Mouse (Mus musculus) liver, embryonic 14.5 days (tissue): ENCODE measurements at regions not wholly inside any gene's neighbourhood (a gene's known extent, or its start where the extent isn't known, plus 50 kb on each side); places are given as distances from the start of the nearest gene placed in this dataset.
A peak's percentile ranks its signal among the peaks of the same experiment; 100 is the strongest.

Experiments used
- ATAC-seq: fragments of 200-750 bp; cut with Nextera tagmentation; 2 replicates; pipeline ENCODE4 v1.8.0; 2017; ENCODE audit warnings: moderate number of reproducible peaks, mild to moderate bottlenecking, moderate library complexity; ENCODE audit not compliant: insufficient read depth
- DNase-seq, 3 experiments: peaks; one replicate each; pipeline ENCODE4 v3.0.0-alpha.2; 2012 to 2013; ENCODE audit warnings: low read depth in 3 of 3, low spot score in 3 of 3
- H3K27ac ChIP-seq: fragments of 300-500 bp; sonication (generic); 2 replicates; pipeline ENCODE4 v1.5.1; 2014; ENCODE audit warnings: moderate library complexity, mild to moderate bottlenecking, control low read depth, inconsistent platforms
- H3K27me3 ChIP-seq: fragments of 300-500 bp; sonication (generic); 2 replicates; pipeline ENCODE4 v1.6.1; 2014; ENCODE audit warnings: mild to moderate bottlenecking, low read length, moderate library complexity; ENCODE audit not compliant: control insufficient read depth, insufficient read depth
- H3K36me3 ChIP-seq: fragments of 300-500 bp; sonication (generic); replicated peaks from 2 replicates; pipeline ENCODE4 v1.6.1; 2014; ENCODE audit warnings: low read depth; ENCODE audit not compliant: control insufficient read depth, insufficient read depth
- H3K4me1 ChIP-seq, 2 experiments: fragments of 200-500 bp in 1 of 2; fragments of 300-500 bp in 1 of 2; sonication (generic) in 1 of 2; replicated peaks; 2 replicates each; pipeline ENCODE4 v1.6.1; 2012 to 2014; ENCODE audit warnings: antibody characterized with exemption in 1 of 2, inconsistent platforms in 1 of 2, low read length in 1 of 2; ENCODE audit not compliant: control insufficient read depth in 2 of 2, insufficient read depth in 2 of 2
- H3K4me2 ChIP-seq: fragments of 300-500 bp; sonication (generic); 2 replicates; pipeline ENCODE4 v1.6.1; 2014; ENCODE audit warnings: low read depth, mild to moderate bottlenecking, control low read depth, moderate library complexity
- H3K4me3 ChIP-seq, 2 experiments: fragments of 200-500 bp in 1 of 2; fragments of 300-500 bp in 1 of 2; sonication (generic) in 1 of 2; 2 replicates each; pipeline ENCODE4 v1.5.1; 2012 to 2014; ENCODE audit warnings: low read depth in 2 of 2, low read length in 2 of 2, mild to moderate bottlenecking in 2 of 2, control low read depth in 1 of 2, inconsistent platforms in 1 of 2, moderate library complexity in 1 of 2; ENCODE audit not compliant: insufficient read depth in 1 of 2
- H3K9ac ChIP-seq: fragments of 300-500 bp; sonication (generic); replicated peaks from 2 replicates; pipeline ENCODE4 v1.6.1; 2014; ENCODE audit warnings: mild to moderate bottlenecking, control low read depth, moderate library complexity
- H3K9me3 ChIP-seq: fragments of 300-500 bp; sonication (generic); 2 replicates; pipeline ENCODE4 v1.6.1; 2016; ENCODE audit warnings: low read length, mixed read lengths; ENCODE audit not compliant: control insufficient read depth
- CTCF ChIP-seq: IDR thresholded peaks from 2 replicates; pipeline ENCODE4 v1.5.1; 2016; ENCODE audit warnings: antibody characterized with exemption, low read depth, control low read depth
- EP300 ChIP-seq: IDR thresholded peaks from 2 replicates; pipeline ENCODE4 v1.6.1; 2016; ENCODE audit warnings: antibody characterized with exemption, low read depth
- WGBS: fragments of 180-500 bp; shearing (Covaris S2); extraction: QIAGEN DNeasy Blood & Tissue Kit; methylation state at CpG from one replicate; pipeline ENCODE4 v1.1.7; 2014; ENCODE audit not compliant: insufficient replicate concordance; 5-methylcytosine and 5-hydroxymethylcytosine counted together

- H3K4me1 ChIP-seq = peaks cover 10 to 11% of the 10 kb centered on the region in 2 experiments
- ATAC-seq = peak; percentile 62; the same call in 1 of the 2 replicates
- peak in 1 of 3 experiments; percentile 31 for DNase-seq
- H3K27ac ChIP-seq = no peak overlapping the region
- H3K9me3 ChIP-seq = no peaks in the 10 kb centered on the region
- TF ChIP-seq CTCF (no peak), EP300 (no peak)
- no peaks in the 10 kb centered on the region for H3K36me3 ChIP-seq
- H3K4me3 ChIP-seq = no peak overlapping the region
- H3K9ac ChIP-seq = no peak overlapping the region
- WGBS = 23% methylated on average over 4 of the region's 4 CpGs
- no peaks in the 10 kb centered on the region for H3K27me3 ChIP-seq
- H3K4me2 ChIP-seq = no peak overlapping the region
These were observed 179.0 kb upstream of the Dmrta1 start for GRCm38 (mm10) chr4:89500232-89500631.

GRCm38 (mm10) chr4:89490947-89491346 lies 180.1 kb upstream of the Cdkn2b start:
- Histone ChIP-seq H3K9me3 (no peaks in the 10 kb centered on the region), H3K27ac (no peak overlapping the region), H3K27me3 (no peaks in the 10 kb centered on the region), H3K9ac (no peak overlapping the region), H3K36me3 (no peaks in the 10 kb centered on the region), H3K4me1 (peaks cover 16 to 18% of the 10 kb centered on the region in 2 experiments), H3K4me2 (no peak overlapping the region), H3K4me3 (no peak overlapping the region)
- WGBS = 63% methylated on average over 8 of the region's 8 CpGs
- no peak for DNase-seq
- ATAC-seq = no peak
- TF ChIP-seq CTCF = no peak
- TF ChIP-seq EP300 = no peak

- DNase-seq = no peak
- no peaks in the 10 kb centered on the region for H3K27me3 ChIP-seq
- no peak overlapping the region for H3K4me2 ChIP-seq
- no peak overlapping the region for H3K9ac ChIP-seq
- no peak for ATAC-seq
- H3K4me3 ChIP-seq = no peak overlapping the region
- no peaks in the 10 kb centered on the region for H3K9me3 ChIP-seq
- peaks cover 21 to 22% of the 10 kb centered on the region in 2 experiments for H3K4me1 ChIP-seq
- no peaks in the 10 kb centered on the region for H3K36me3 ChIP-seq
- TF ChIP-seq EP300 (no peak), CTCF (no peak)
- WGBS = 59% methylated on average over 5 of the region's 5 CpGs
- H3K27ac ChIP-seq = no peak overlapping the region
These were observed 176.8 kb upstream of the Cdkn2b start for GRCm38 (mm10) chr4:89487416-89488165.

GRCm38 (mm10) chr4:89486963-89487362 lies 176.1 kb upstream of the Cdkn2b start:
- peak; percentile 47 to 58 (median 47) for DNase-seq
- Histone ChIP-seq H3K4me1 (peaks cover 21 to 22% of the 10 kb centered on the region in 2 experiments), H3K36me3 (no peaks in the 10 kb centered on the region), H3K27me3 (no peaks in the 10 kb centered on the region), H3K4me2 (no peak overlapping the region), H3K27ac (no peak overlapping the region), H3K9me3 (no peaks in the 10 kb centered on the region), H3K9ac (no peak overlapping the region), H3K4me3 (no peak overlapping the region)
- ATAC-seq = peak; percentile 75
- 37% methylated on average over 4 of the region's 4 CpGs for WGBS
- no peak for TF ChIP-seq CTCF
- TF ChIP-seq EP300 = no peak

- 11% methylated on average over 11 of the region's 11 CpGs for WGBS
These were observed 175.2 kb upstream of the Cdkn2b start for GRCm38 (mm10) chr4:89485981-89486531.

More at GRCm38 (mm10) chr4:89485981-89486531, 175.2 kb upstream of the Cdkn2b start:
- Histone ChIP-seq H3K27me3 (no peaks in the 10 kb centered on the region), H3K4me3 (no peak overlapping the region), H3K9ac (no peak overlapping the region), H3K4me1 (peaks cover 21 to 22% of the 10 kb centered on the region in 2 experiments), H3K4me2 (peak overlapping the region; percentile 27), H3K36me3 (no peaks in the 10 kb centered on the region), H3K27ac (peak overlapping the region; percentile 2; the same call in 1 of the 2 replicates), H3K9me3 (no peaks in the 10 kb centered on the region)
- ATAC-seq (peak; percentile 86), DNase-seq (peak; percentile 38 to 45 (median 40))
- peak; percentile 26; the same call in 1 of the 2 replicates for TF ChIP-seq EP300
- TF ChIP-seq CTCF = no peak
